Mouse (Mus musculus): ENCODE results near the gene Htra1. TPM values are rescaled to one million over a fixed set of nuclear protein-coding genes. Genes with fewer than 3 reads are reported as not detected.

Htra1 gene
- polyA plus RNA-seq, 1 experiment from 2014 or later, result 8.4 TPM

GRCm38 (mm10) chr7:130934654-130935053, 1.3 kb upstream of the Htra1 start:
- DNase-seq (ENCODE audit: low spot score), result no peak

- no peak for DNase-seq (ENCODE audit: low spot score)
These were observed 504 bp upstream of the Htra1 start for GRCm38 (mm10) chr7:130935421-130935792.

- no peak for DNase-seq (ENCODE audit: low spot score)
These were observed 601 bp downstream of the Htra1 start for GRCm38 (mm10) chr7:130936472-130936951.

DNA sequence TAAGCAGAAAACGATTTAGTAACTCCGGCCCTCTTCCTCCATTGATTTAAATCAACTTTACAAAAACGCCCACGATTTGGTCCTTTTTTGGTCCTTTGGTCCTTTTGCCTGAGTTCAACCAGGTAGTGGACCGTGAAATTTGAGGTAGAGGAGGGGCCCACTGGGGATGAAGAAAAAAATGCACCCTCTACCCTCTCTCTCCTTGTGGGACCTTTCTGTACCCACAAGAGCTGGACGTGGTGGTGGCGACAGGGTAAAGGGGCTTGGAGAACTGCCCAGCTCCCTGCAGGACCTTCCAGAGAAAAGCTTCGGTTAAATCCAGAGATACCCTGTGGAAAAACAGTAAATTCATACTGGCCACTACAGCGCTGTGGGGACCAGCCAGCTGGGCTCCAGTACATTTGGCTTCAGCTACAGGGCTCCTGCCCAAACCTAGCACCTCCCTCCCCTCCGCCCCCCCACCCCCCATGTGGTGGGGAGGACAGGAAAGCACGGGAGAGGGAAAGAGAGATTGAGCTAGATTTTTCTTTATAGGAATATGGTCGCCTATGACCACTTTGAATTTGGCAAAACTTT, 1.4 kb downstream of the Htra1 start:
- no peak for DNase-seq (ENCODE audit: low spot score)

DNA sequence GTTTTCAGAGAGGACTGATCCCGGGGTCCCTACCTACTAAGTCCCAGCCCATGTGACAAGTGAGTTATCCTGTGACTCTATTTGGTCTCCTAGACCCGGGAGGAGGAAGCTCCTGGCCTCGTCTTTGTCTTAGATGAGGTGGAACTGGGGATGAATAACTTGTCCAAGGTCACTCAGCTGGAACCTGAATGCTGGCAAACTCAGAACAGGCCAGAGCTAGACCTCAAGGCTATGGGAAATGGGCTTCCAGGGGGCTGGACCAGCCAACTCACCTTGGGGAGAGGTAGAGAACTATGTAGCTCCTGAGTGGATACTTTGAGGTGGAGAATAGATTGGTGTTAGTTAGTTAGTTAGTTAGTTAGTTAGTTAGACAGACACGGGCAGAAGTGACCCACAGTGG, 2.1 kb downstream of the Htra1 start:
- no peak for DNase-seq (ENCODE audit: low spot score)

GRCm38 (mm10) chr7:130938896-130939295, 3.0 kb downstream of the Htra1 start:
- no peak for DNase-seq (ENCODE audit: low spot score)

DNA sequence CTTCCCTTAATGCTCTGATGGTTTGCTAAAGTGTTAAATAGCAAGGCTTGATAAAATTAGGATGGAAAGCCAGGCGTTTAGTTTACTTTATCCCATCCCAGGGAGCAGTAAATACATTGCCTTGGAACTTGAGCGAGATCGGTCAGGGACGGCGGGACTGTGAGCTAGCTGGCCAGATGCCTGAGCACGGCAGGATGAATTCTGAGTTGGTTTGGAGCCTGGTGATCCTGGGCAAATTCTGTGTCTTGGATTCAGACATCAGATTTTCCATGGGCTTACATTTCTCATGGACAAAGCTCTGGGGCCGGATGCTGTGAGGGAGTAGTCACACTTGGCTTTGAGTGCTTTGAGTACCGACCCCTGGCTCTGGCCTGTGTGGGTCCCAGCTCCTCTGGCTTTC, 4.8 kb downstream of the Htra1 start:
- no peak for DNase-seq (ENCODE audit: low spot score)

DNA sequence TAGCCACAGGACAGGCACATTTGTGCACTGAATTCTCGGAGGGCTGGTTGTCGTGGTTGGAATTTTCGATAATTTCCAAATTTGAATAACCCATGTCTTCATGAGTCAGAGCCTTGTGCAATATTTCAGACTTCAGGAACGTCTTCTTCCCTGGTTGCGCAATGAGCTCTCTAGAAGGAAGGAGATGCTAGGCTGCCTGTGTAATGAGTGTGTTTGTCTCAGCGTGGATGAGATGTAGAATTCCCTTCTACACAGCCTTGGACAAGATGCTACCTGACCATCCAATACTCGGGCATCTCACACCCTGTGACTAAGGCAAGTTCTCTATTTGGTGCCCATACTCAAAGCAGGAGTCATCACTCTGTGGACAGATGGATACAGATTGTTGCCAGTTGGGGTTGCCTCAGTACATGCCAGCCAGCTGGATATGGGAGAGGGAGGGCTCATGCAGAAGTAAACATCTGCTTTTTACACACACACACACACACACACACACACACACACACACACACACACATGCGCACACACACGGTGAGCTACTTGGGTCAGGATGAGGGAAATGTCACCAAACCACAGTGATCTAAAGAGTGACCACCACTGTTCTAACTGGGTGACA, 7.5 kb downstream of the Htra1 start:
- no peak for DNase-seq (ENCODE audit: low spot score)

DNA sequence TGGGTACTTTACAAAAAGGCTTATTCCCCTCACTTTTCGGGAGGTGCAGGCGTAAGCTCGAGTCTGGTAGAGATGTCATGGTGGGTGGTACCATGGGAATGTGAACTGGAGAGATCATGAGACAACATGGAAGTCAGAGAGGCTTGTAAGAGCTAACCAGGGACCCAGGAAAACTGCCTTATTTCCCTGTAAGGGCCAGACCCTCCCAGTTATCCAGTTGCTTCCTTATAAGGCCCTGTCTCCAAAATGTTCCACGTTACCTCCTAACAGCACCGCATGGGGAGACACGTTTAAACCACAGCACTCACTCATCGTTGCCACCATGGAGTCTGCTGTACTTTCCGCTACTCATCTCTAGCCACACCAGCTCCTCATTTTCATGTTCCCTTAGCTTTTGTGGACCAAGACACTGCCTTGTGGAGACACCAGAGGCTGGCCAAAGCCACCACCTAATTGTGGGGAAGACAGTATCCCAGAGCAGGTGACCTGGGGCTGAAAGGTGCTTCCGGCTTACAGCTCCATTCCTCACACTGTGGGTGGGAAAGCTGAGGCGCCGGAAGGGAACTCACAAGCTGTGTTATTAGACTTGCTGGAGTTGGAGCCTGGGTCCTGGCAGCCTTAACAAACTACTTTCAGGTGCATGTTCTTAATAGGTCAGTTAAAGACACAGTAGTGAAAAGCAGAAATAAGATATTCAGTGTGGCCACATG, 9.0 kb downstream of the Htra1 start:
- no peak for DNase-seq (ENCODE audit: low spot score)

GRCm38 (mm10) chr7:130945730-130946129, 9.8 kb downstream of the Htra1 start:
- DNase-seq (ENCODE audit: low spot score), result no peak

DNA sequence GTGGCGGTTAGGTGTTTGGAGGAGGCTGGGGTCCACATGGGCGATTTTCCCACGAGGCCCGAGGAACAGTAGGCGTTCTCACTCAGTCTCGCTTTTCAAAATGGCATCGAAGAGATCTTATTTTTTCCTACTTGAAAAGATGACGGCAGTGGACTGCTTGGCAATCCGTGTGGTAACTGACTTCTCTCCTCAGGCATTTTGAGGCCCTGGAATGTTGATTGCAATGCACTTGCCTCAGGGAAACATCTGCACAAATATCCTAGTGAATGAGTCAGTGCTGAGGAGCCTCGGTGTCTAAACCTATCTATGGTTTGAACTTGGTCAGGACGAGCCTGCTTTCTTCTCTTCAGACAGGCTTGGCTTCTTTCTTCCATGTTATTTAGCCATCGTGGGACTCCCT, 10.4 kb downstream of the Htra1 start:
- DNase-seq (ENCODE audit: low spot score), result no peak

DNA sequence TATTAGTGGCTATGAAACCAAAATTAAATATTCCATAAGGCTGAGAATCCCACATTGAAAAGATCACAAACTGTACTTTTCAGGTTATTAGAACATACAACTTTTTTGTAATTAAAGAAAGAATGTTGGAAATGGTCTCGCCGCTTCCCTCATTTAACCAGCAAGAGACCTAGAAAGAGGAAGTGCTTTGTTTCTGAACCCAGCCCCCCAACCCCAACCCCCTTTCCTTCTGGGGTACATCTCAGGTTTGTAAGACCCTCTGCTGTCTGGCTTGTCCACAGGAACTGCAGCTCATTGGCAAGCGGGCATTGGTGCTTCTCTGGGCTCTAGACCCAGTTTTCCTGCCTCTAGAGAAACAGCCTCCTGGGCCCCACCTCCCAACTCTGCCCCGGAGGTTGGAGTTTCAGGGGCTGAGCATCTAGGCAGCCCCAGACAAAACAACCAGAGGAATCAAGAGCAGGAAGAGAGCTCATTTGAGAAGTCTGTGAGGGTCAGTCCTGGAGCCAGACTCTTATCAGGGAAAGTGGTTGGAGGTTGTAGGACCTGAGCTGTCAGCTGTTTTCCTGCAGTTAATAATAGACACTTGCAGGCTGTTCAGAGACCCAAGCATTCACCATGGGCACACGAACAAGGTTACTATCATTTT, 12.8 kb downstream of the Htra1 start:
- no peak for DNase-seq (ENCODE audit: low spot score)

GRCm38 (mm10) chr7:130949331-130949751, 13.4 kb downstream of the Htra1 start:
- no peak for DNase-seq (ENCODE audit: low spot score)

- DNase-seq (ENCODE audit: low spot score), result no peak
These were observed 14.6 kb downstream of the Htra1 start for GRCm38 (mm10) chr7:130950482-130950881.

DNA sequence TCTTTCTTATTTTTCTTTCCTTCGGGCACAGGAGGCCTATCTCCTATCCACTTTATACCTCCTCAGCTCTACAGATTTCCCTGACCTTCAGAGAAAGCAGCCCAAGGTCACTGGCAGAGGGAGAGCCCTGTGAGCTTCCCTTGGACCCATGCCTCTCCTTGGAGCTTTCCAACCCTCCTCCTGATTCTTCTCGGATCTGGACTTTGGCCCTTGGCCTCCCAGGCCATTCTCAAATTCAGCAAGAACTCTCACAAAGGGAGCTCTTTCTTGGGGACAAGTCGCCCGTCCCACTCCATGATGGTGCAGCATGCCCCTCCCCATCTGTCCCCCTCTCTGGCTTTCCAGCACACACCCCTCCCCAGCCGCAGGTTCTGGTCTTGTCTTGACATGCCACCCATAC, 15.1 kb downstream of the Htra1 start:
- no peak for DNase-seq (ENCODE audit: low spot score)

- no peak for DNase-seq (ENCODE audit: low spot score)
These were observed 17.5 kb downstream of the Htra1 start for GRCm38 (mm10) chr7:130953376-130953775.

GRCm38 (mm10) chr7:130954177-130954601, 18.3 kb downstream of the Htra1 start:
- DNase-seq (ENCODE audit: low spot score), result no peak

DNA sequence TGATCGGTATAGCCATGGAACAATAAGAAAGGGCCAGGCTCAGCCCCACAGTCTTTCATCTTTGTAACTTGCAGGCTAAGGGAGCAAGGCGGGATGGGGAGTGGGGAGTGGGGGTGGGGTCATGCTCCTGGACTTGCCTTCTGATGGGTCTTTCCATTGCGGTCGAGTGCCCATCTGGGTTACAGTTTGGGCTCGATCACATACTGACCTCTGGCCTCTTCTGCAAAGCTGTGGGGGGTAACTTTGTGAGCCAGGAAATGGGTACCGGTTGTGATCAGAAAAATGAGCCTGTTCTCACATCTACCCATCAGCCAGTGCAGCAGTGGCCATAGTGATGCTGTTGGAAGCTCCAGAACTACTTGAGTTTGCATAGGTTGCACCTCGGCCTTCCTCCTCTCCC, 22.6 kb downstream of the Htra1 start:
- no peak for DNase-seq (ENCODE audit: low spot score)

DNA sequence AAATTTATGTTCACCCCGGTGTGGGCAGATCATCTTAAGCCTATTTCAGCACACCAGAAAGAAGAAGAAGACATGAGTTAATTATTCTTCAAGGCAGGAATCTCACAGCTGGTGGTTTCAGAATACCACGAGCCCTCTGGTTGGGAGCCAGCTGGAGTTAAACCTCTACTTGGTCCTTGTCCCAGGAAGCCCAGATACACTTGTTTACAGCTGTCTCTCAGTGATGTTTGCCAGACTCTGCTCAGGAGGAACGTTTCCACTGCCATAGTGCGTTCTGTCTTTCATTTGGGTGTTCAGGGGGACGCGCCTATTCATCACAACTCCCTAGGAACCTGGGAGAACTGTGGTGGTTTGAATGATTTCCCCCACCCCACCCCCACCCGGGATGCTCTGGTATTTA, 24.0 kb downstream of the Htra1 start:
- DNase-seq (ENCODE audit: low spot score), result no peak

DNA sequence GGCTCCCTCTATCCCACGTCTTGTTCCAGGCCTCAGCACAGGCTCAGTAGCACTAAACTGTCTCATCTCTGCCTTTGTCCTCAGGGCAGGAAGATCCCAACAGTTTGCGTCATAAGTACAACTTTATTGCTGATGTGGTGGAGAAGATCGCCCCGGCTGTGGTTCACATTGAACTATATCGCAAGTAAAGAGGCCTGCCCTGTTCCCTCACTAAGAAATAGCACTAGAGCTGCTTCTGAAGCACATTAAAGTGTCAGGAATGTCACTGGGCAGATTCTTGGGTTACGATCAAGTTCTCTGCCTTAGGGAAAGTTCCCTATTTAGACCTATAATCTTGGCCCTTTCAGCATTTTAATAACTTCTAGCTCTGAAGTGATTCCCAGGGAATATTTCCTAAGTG, 25.5 kb downstream of the Htra1 start:
- DNase-seq (ENCODE audit: low spot score), result no peak

- no peak for DNase-seq (ENCODE audit: low spot score)
These were observed 28.8 kb downstream of the Htra1 start for GRCm38 (mm10) chr7:130964686-130965085.

- DNase-seq (ENCODE audit: low spot score), result no peak
These were observed 29.5 kb downstream of the Htra1 start for GRCm38 (mm10) chr7:130965396-130965795.
